Mouse (Mus musculus) heart, embryonic 11.5 days (tissue): ENCODE results near the gene C1ql1. TPM values are rescaled to one million over a fixed set of nuclear protein-coding genes. Genes with fewer than 3 reads are reported as not detected.
"Not testable (repeated sequence)": the region's sequence is repeated elsewhere in the genome, so short reads cannot be mapped to it uniquely, and the experiment has no call there.

Source experiments
- ATAC-seq: fragments of 200-750 bp; cut with Nextera tagmentation; replicated peaks from 2 replicates; pipeline ENCODE4 v1.8.0; 2017; ENCODE audit warnings: moderate library complexity; ENCODE audit not compliant: insufficient number of reproducible peaks, low FRiP score, low TSS enrichment
- H3K27ac ChIP-seq: fragments of 300-500 bp; sonication (generic); 2 replicates; pipeline ENCODE4 v1.5.1; 2014; ENCODE audit warnings: mild to moderate bottlenecking, low read depth, low read length
- H3K27me3 ChIP-seq: fragments of 300-500 bp; sonication (generic); 2 replicates; pipeline ENCODE4 v1.6.1; 2014; ENCODE audit warnings: mild to moderate bottlenecking, low read length, mixed read lengths; ENCODE audit not compliant: control insufficient read depth, insufficient read depth
- H3K36me3 ChIP-seq: fragments of 300-500 bp; sonication (generic); 2 replicates; pipeline ENCODE4 v1.6.1; 2014; ENCODE audit warnings: mild to moderate bottlenecking, low read length, moderate library complexity, mixed read lengths; ENCODE audit not compliant: control insufficient read depth, insufficient read depth
- H3K4me1 ChIP-seq: fragments of 300-500 bp; sonication (generic); 2 replicates; pipeline ENCODE4 v1.6.1; 2014; ENCODE audit warnings: low read length; ENCODE audit not compliant: control insufficient read depth, insufficient read depth
- H3K4me2 ChIP-seq: fragments of 300-500 bp; sonication (generic); 2 replicates; pipeline ENCODE4 v1.6.1; 2014; ENCODE audit warnings: mild to moderate bottlenecking, moderate library complexity
- H3K4me3 ChIP-seq: fragments of 300-500 bp; sonication (generic); 2 replicates; pipeline ENCODE4 v1.5.1; 2014; ENCODE audit warnings: low read depth, low read length
- H3K9ac ChIP-seq: fragments of 300-500 bp; sonication (generic); 2 replicates; pipeline ENCODE4 v1.6.1; 2014; ENCODE audit warnings: mild to moderate bottlenecking, low read depth, low read length, moderate library complexity
- H3K9me3 ChIP-seq: fragments of 300-500 bp; sonication (generic); replicated peaks from 2 replicates; pipeline ENCODE4 v1.6.1; 2016; ENCODE audit warnings: low read length; ENCODE audit not compliant: control insufficient read depth
- WGBS: fragments of 180-500 bp; shearing (Covaris S2); extraction: QIAGEN DNeasy Blood & Tissue Kit; methylation state at CpG from one replicate; pipeline ENCODE4 v1.1.7; 2014; ENCODE audit not compliant: insufficient replicate concordance; 5-methylcytosine and 5-hydroxymethylcytosine counted together
- polyA plus RNA-seq: library from polyadenylated mRNA; unstranded; fragments of >200 nt; fragmentation: Nextera tagmentation; extraction: Ambion mirVana; gene quantifications from 2 replicates; pipeline ENCODE4 v1.2.1, GENCODE M21; 2014

Gene C1ql1
- polyA plus RNA-seq, 1 experiment from 2014 or later = 0.76 TPM

GRCm38 (mm10) chr11:102984615-102985014, 38.1 kb upstream of the C1ql1 start:
- no peak overlapping the region for H3K4me2 ChIP-seq
- 59% methylated on average over 4 of the region's 4 CpGs for WGBS
- H3K9me3 ChIP-seq = no peaks in the 10 kb centered on the region
- H3K9ac ChIP-seq = no peak overlapping the region
- H3K36me3 ChIP-seq = no peaks in the 10 kb centered on the region
- H3K4me1 ChIP-seq = no peaks in the 10 kb centered on the region
- ATAC-seq = no peak
- H3K27ac ChIP-seq = no peak overlapping the region
- peaks cover 21% of the 10 kb centered on the region for H3K27me3 ChIP-seq
- H3K4me3 ChIP-seq = no peak overlapping the region

GRCm38 (mm10) chr11:102984086-102984485, 37.6 kb upstream of the C1ql1 start:
- H3K27ac ChIP-seq = no peak overlapping the region
- WGBS = 80% methylated on average over 9 of the region's 9 CpGs
- no peak for ATAC-seq

GRCm38 (mm10) chr11:102981151-102981890, 34.8 kb upstream of the C1ql1 start:
- Histone ChIP-seq H3K4me3 (no peak overlapping the region), H3K9ac (no peak overlapping the region), H3K27ac (no peak overlapping the region), H3K4me1 (peaks cover 4% of the 10 kb centered on the region; the same call in 1 of the 2 replicates), H3K27me3 (peaks cover 4% of the 10 kb centered on the region; the same call in 1 of the 2 replicates), H3K9me3 (no peaks in the 10 kb centered on the region), H3K4me2 (no peak overlapping the region), H3K36me3 (no peaks in the 10 kb centered on the region)
- 48% methylated on average over 10 of the region's 10 CpGs for WGBS
- ATAC-seq = no peak

More at GRCm38 (mm10) chr11:102984086-102984485, 37.6 kb upstream of the C1ql1 start:
- H3K9me3 ChIP-seq = no peaks in the 10 kb centered on the region
- H3K27me3 ChIP-seq = peaks cover 16% of the 10 kb centered on the region
- no peaks in the 10 kb centered on the region for H3K36me3 ChIP-seq
- H3K4me3 ChIP-seq = no peak overlapping the region
- no peaks in the 10 kb centered on the region for H3K4me1 ChIP-seq
- H3K4me2 ChIP-seq = no peak overlapping the region
- H3K9ac ChIP-seq = no peak overlapping the region

- Histone ChIP-seq H3K9me3 (no peaks in the 10 kb centered on the region), H3K27ac (no peak overlapping the region), H3K4me1 (peaks cover 4% of the 10 kb centered on the region; the same call in 1 of the 2 replicates), H3K36me3 (no peaks in the 10 kb centered on the region), H3K4me2 (no peak overlapping the region), H3K9ac (no peak overlapping the region), H3K27me3 (peaks cover 8% of the 10 kb centered on the region; the same call in 1 of the 2 replicates), H3K4me3 (no peak overlapping the region)
- no peak for ATAC-seq
- WGBS = 36% methylated on average over 6 of the region's 6 CpGs
Observed at GRCm38 (mm10) chr11:102978052-102978666, 31.7 kb upstream of the C1ql1 start.

GRCm38 (mm10) chr11:102975966-102976365, 29.5 kb upstream of the C1ql1 start:
- H3K4me1 ChIP-seq = not testable (repeated sequence)
- WGBS = 78% methylated on average over 9 of the region's 9 CpGs

GRCm38 (mm10) chr11:102972326-102972725, 25.8 kb upstream of the C1ql1 start:
- Histone ChIP-seq H3K9me3 (no peaks in the 10 kb centered on the region), H3K27ac (no peak overlapping the region), H3K27me3 (peaks cover 30% of the 10 kb centered on the region), H3K4me2 (no peak overlapping the region), H3K4me3 (no peak overlapping the region), H3K9ac (no peak overlapping the region), H3K36me3 (no peaks in the 10 kb centered on the region), H3K4me1 (no peaks in the 10 kb centered on the region)
- 45% methylated on average over 1 of the region's 1 CpGs for WGBS
- ATAC-seq = no peak

More at GRCm38 (mm10) chr11:102975966-102976365, 29.5 kb upstream of the C1ql1 start:
- H3K4me3 ChIP-seq, H3K9ac ChIP-seq, H3K9me3 ChIP-seq, H3K4me2 ChIP-seq, H3K27ac ChIP-seq, H3K36me3 ChIP-seq, ATAC-seq: not testable (repeated sequence)
- H3K27me3 ChIP-seq = peaks cover 17% of the 10 kb centered on the region

- no peak for ATAC-seq
- peaks cover 33% of the 10 kb centered on the region for H3K27me3 ChIP-seq
- no peak overlapping the region for H3K4me3 ChIP-seq
- no peaks in the 10 kb centered on the region for H3K4me1 ChIP-seq
- H3K27ac ChIP-seq = no peak overlapping the region
- WGBS = 48% methylated on average over 5 of the region's 5 CpGs
- H3K9ac ChIP-seq = no peak overlapping the region
- no peaks in the 10 kb centered on the region for H3K9me3 ChIP-seq
- H3K36me3 ChIP-seq = no peaks in the 10 kb centered on the region
- H3K4me2 ChIP-seq = no peak overlapping the region
Observed at GRCm38 (mm10) chr11:102971604-102972003, 25.1 kb upstream of the C1ql1 start.

GRCm38 (mm10) chr11:102964547-102965091, 18.1 kb upstream of the C1ql1 start:
- WGBS = 65% methylated on average over 16 of the region's 16 CpGs
- H3K4me2 ChIP-seq = no peak overlapping the region
- no peak overlapping the region for H3K4me3 ChIP-seq
- no peaks in the 10 kb centered on the region for H3K9me3 ChIP-seq
- H3K36me3 ChIP-seq = no peaks in the 10 kb centered on the region
- peaks cover 29% of the 10 kb centered on the region for H3K27me3 ChIP-seq
- H3K4me1 ChIP-seq = peaks cover 9% of the 10 kb centered on the region
- H3K27ac ChIP-seq = no peak overlapping the region
- no peak for ATAC-seq
- no peak overlapping the region for H3K9ac ChIP-seq
